Mouse (Mus musculus) cortical plate, adult 2 months (tissue): ENCODE data around the gene Rasgrf2.

Experiments used
- CTCF ChIP-seq: fragments of 200-500 bp; IDR thresholded peaks from 2 replicates; pipeline ENCODE4 v1.5.1; 2011; ENCODE audit warnings: mild to moderate bottlenecking, control low read depth, low read length; ENCODE audit not compliant: insufficient read depth; ENCODE audit errors: extremely low read depth
- POLR2A ChIP-seq: fragments of 200-500 bp; IDR thresholded peaks from 2 replicates; pipeline ENCODE4 v1.6.1; 2011; ENCODE audit warnings: mild to moderate bottlenecking, low read length, control low read depth; ENCODE audit not compliant: insufficient read depth; ENCODE audit errors: extremely low read depth

- TF ChIP-seq POLR2A, result no peak
- no peak for TF ChIP-seq CTCF
These were observed 3.3 kb upstream of the Rasgrf2 start for GRCm38 (mm10) chr13:92134792-92135191.
